Mouse (Mus musculus): Measurements from ENCODE around the gene 3110082I17Rik. TPM values are rescaled to one million over a fixed set of nuclear protein-coding genes. Genes with fewer than 3 reads are reported as not detected.

3110082I17Rik gene
- total RNA-seq, 4 experiments from 2014 or later = 5.4 to 8.7 (median 6.8) TPM

DNA sequence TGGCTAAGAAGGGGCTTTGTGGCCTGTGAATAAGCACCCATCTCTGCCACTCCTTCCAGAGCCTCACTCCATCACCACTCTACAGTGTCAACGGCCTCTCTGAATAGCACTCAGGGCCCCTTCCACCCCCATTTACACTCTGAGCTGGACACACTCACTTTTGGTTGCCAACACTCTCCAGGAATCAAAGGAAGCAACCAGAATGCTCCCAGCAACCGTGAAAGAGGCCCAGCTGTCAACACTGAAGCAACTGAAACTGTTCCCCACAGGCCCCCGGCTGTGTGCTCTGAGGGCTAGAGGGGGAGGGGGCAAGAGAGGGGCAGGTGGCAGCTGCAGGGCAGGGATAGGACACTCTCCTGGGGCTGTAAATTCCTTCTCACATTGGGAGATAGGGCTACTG lies 41.7 kb downstream of the 3110082I17Rik start:
- no peak for DNase-seq (ENCODE audit: low spot score)

- DNase-seq (ENCODE audit: low spot score) = no peak
These were observed 42.2 kb downstream of the 3110082I17Rik start for GRCm38 (mm10) chr5:139418110-139418509.

GRCm38 (mm10) chr5:139417480-139417879 lies 42.8 kb downstream of the 3110082I17Rik start:
- no peak for DNase-seq (ENCODE audit: low spot score)

DNA sequence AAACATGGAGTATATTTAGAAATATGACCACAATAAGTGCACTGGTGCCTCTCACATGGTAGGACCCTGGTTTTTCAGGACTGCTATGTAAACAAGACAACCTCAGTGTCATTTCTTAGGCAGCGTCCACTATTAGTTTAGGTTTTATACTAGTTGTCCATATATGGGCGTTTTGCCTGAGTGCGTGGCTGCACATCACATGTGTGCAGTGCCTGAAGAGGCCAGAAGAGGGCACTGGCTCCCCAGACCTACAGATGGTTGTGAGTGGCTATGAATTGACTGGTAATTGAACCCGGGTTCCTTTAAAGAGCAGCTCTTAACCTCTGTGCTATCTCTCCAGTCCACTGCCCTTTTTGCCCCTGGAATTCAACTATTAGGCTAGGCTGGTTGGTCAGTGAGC lies 43.4 kb downstream of the 3110082I17Rik start:
- no peak for DNase-seq (ENCODE audit: low spot score)

GRCm38 (mm10) chr5:139415001-139415400 lies 45.3 kb downstream of the 3110082I17Rik start:
- no peak for DNase-seq (ENCODE audit: low spot score)

DNA sequence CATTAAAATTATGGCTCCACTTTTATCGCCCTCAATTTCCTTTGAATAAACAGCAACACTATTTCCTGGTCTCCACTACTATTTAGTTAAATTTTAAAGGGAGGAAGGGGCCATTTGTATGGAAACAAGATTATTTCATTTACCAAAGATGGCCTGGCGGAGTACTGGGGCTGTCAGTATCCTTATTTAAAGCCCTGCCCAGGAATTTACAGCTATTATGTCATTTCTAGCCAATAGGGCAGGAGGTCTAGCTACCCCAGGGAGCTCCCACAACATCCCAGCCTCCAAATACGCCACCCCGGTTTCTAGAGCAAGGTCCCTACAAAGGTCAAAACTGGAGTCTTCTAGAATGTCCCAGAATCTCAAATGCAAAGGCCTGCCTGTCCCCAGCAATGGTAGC lies 46.8 kb downstream of the 3110082I17Rik start:
- DNase-seq (ENCODE audit: low spot score) = no peak

DNA sequence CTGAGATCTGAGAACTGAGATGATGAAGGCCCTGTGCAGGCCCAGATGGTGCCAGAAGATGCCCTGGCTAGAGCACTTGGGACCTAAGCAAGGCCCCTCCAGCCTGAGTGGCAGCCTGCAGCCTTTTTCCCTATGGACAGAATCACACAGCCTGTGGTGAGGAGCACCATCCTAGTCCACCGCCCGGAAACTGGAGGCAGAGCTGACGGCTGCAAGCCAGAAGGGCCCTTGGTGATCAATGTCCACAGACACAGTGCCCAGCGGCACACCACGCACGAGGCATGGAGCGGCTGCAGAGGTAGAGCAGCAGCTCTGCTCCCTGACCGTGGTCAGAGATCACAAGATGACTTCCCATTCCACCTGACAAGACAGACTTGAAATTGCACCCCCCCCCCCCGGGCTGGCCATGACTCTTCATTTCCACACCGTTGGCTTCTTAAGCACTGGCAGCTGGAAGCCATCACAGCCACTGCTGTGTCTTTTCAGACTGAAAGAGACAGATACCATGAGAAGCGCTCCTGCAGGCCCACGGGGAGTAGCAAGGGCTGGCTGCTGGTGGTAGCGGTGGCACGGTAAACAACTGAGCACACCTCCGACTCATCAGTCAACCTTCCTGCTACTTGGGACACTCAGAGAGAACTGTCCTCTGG lies 48.5 kb downstream of the 3110082I17Rik start:
- DNase-seq (ENCODE audit: low spot score) = no peak

DNA sequence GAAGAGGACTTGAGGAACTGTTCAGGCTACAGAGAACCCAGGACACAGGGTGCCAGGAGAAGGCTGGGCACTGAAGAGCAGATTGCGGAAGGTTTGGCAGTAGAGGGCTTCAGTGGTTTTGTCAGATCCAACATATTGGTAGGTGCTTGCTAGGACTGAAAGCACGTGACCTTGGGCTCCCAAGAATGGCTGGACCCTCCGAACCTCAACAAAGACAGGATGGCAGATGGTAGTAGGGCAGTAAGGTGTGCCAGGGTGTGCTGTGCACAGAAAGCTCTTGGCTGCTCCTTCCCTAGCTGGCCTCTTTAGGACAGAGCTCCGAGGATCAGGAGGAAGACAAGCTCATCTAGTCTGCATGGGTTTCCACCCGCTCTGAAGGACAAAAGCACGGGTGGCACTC lies 49.2 kb downstream of the 3110082I17Rik start:
- no peak for DNase-seq (ENCODE audit: low spot score)

DNA sequence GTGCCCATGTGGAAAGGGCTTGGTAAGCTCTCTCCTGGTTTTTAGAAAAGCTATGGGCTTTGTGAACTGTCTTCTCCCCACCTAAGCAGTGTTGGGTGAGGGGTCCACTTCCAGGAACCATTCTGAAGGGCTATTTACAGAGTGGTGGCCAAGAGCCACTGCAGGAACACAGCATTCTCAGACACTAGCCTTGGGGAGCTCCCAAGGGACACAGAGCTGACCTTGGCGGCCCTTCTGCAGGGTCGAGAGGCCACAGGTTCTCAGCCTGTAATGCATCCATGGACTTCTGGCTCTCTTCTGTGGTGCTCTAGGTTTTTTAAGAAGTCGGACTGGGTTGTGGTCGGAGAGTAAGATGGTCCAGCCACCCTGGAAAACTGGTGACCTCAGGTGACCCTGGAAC lies 50.3 kb downstream of the 3110082I17Rik start:
- DNase-seq (ENCODE audit: low spot score) = no peak

- DNase-seq (ENCODE audit: low spot score) = peak; percentile 85
These were observed 50.9 kb downstream of the 3110082I17Rik start for GRCm38 (mm10) chr5:139409412-139409811.

GRCm38 (mm10) chr5:139408511-139408910 lies 51.8 kb downstream of the 3110082I17Rik start:
- peak; percentile 62 for DNase-seq (ENCODE audit: low spot score)

DNA sequence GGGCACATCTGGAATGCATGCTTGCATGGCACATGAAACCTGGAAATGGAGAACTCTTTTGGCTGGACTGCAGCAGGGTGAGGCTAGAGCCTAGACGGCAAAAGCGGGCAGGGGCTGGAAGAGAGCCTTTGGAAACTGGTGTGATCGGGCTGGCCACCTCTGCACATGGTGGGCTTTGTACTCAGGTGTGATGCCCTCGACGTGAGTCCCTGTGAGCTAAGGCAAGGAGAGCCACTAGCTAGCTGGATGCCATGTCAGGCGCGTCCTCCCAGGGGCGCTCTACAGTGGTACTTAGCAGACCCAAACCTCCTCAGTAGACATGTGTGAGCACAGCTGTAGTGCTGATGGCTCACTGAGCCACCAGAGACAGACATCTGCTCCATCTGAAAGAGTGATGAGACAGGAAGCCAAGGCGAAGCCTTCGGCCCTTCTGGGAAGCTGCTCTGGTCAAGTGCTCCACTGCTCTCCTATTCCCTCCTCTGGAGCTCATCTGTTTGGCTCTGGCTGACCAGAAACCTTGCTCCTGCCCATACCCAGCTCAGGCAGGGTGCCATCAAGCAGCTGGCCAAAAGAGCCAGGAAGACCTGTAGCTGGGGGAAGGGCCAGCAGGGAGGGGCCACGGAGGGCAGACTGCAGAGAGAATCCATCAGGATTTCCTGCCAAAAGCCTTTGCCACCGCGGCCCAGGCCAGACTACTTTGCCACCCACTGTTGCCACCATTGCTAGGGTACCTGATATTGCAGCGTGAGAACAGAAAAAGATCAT lies 53.0 kb downstream of the 3110082I17Rik start:
- DNase-seq (ENCODE audit: low spot score) = no peak

GRCm38 (mm10) chr5:139405953-139406352 lies 54.4 kb downstream of the 3110082I17Rik start:
- DNase-seq (ENCODE audit: low spot score) = peak; percentile 65

DNA sequence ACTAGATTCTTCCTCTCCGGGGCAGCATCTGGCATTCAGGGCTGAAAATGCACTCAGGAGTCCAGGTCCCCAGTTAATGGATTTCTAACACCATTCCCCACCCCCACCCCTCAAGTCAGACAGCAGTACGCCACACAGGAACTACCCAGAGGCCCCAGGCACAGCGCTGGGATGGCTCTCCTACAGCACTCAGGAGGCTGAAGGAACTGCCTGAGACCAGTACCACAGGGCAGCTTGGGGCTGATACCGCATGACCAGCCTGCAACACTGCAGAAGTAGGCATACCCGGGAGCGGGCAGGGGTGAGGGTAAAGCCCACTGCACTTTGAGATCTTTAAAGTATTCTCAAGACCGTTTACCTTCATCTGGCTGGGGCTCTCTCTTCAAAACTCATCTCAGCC lies 54.8 kb downstream of the 3110082I17Rik start:
- DNase-seq (ENCODE audit: low spot score) = no peak

- peak; percentile 36 for DNase-seq (ENCODE audit: low spot score)
These were observed 55.4 kb downstream of the 3110082I17Rik start, which contains the start of gene C130050O18Rik for GRCm38 (mm10) chr5:139404801-139405401. C130050O18Rik (plus strand) TSS chr5:139405280.

DNA sequence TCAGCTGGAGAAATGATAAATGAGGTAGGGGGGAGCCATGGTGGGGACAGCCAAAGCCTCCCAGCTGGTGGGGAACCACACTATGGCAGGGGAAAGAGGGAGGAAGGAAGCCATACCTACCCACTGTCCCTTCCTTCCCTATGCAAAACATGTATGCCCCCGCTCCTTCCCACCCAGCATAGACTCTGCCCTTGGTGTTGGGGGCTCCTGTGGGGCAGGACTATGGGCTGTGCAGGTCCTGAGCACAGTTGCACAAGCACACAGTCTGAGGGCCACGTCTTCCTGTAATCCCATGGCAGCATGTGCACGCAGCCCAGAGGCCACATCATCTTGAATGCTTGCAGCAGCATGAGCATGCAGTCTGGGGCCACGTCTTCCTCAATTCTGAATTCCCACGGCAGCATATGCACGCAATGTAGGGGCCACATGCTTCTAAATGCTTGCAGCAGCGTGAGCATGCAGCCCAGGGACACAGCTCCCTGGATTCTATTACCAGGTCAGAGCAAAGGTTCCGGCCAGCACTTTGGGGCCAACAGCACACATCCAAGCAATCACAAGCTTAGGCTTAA lies 56.6 kb downstream of the 3110082I17Rik start:
- no peak for DNase-seq (ENCODE audit: low spot score)

- no peak for DNase-seq (ENCODE audit: low spot score)
These were observed 58.2 kb downstream of the 3110082I17Rik start for GRCm38 (mm10) chr5:139402106-139402505.

DNA sequence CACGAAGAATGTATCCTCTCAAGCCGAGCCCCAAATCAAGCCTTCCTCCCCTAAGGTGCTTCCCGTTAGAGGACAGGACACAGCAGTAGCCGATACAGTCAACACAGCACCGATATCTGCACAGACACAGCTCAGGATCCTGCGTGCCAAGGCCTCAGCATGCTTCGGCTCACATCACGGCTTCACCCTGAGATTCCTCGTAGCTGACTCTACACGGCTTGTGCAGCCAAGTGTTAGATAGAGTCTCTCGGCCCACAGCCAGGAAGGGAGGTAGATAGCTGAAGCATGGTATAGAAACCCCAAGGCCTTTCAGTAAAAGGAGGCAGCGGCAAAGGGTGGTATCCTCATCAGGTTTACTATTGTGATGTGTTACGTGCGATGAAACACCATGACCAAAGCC lies 60.3 kb downstream of the 3110082I17Rik start:
- no peak for DNase-seq (ENCODE audit: low spot score)

DNA sequence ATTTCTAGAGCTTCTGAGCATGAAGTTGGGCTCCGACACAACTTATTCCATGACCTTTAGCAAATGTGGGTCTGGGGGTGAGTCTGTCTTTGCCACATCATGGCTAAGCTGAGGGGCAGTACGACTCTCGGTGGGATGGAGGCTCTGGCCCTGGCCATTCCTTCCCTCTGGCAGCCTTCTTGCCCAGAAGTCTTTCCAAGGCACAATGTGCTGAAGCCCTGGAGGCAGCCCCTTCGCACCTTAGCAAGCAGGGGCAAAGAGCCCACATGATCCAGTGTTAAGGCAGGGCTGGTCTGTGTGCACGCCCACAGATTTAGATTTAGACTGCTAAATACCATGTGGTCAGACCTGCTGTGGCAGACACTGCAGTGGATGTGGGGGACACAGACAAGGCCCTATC lies 61.5 kb downstream of the 3110082I17Rik start:
- no peak for DNase-seq (ENCODE audit: low spot score)

GRCm38 (mm10) chr5:139397959-139398753 lies 62.2 kb downstream of the 3110082I17Rik start:
- peak; percentile 96 for DNase-seq (ENCODE audit: low spot score)

- no peak for DNase-seq (ENCODE audit: low spot score)
These were observed 62.9 kb downstream of the 3110082I17Rik start for GRCm38 (mm10) chr5:139397359-139397916.

Data from heart, adult 8-10 months (tissue).